Mouse (Mus musculus) ES-E14 (cell line): Measurements from ENCODE around the gene Gm10024.

Experiments
- CHD2 ChIP-seq: IDR thresholded peaks from 2 replicates; pipeline ENCODE4 v1.6.1; 2014; ENCODE audit warnings: mild to moderate bottlenecking, low read depth, low read length, inconsistent platforms
- HCFC1 ChIP-seq: IDR thresholded peaks from 2 replicates; pipeline ENCODE4 v1.6.1; 2012; ENCODE audit warnings: low read length, inconsistent platforms, borderline replicate concordance; ENCODE audit not compliant: insufficient read depth
- MAFK ChIP-seq: IDR thresholded peaks from 2 replicates; pipeline ENCODE4 v1.6.1; 2014; ENCODE audit warnings: mild to moderate bottlenecking, low read depth, low read length, inconsistent platforms; ENCODE audit not compliant: insufficient read depth
- ZC3H11A ChIP-seq: IDR thresholded peaks from 2 replicates; pipeline ENCODE4 v1.6.1; 2012; ENCODE audit warnings: low read depth, mild to moderate bottlenecking, inconsistent platforms, low read length, borderline replicate concordance
- ZNF384 ChIP-seq: IDR thresholded peaks from 2 replicates; pipeline ENCODE4 v1.6.1; 2012; ENCODE audit warnings: low read depth, low read length, inconsistent platforms

DNA sequence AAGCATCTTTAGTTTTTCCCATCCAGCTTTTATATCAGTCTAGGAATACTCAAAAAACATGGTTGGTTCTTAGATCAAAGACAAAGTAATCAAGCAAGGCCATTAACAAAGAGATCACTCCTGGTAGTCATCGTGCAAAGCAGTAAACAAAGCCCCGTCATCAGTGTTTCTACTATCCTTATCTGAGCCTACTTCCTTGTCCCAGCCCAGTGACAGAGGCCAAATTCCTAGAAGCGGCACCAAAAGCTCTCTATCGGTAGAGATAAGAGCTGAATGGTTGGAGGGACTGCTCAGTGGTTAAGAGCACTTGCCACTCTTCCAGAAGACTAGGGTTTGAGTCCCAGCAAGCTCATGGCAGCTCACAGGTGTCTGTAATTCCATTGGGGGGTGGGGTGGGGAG is 39.7 kb upstream of the Gm10024 start:
- TF ChIP-seq ZC3H11A (no peak), HCFC1 (no peak), MAFK (no peak), ZNF384 (no peak), CHD2 (no peak)
